Mouse (Mus musculus): ENCODE results near the gene Rad54l.

DNA sequence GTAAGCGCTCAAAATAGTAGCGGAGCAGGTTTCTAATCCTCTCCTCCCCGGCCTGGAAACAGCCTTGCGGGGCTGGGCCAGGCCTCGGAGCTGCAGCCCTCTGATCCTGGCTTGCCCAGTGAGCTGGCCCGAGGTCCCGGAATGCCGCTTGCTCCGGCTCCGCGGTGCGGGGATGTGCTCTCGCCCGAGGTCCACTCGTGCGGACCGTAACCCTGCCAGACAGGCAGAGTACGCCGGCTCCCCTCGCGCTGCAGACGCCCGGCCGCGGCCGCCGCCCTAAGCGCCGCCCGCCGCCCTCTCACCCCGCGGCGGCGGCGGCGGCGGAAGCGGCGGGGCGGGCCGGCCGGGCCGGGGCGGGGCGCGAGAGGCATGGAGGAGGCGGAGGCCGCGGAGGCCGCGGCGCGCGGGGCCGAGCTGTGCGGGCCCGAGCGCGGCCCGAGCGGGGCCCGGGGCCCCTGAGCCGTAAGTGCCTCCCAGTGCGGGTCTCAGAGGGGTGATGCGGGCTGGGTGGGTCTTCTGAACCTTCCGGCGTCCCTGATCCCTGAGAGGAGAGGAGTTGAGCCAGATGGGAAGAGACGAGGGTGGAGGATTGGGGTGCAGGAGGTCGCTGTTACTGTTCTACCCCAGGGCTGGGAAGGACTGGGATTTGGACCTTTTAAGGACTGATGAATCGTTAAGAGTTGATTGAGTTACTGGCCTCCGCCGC is 26.8 kb upstream of the Rad54l start:
- TF ChIP-seq POLR2A (IDR thresholded peaks at IDR 0.05; ENCODE audit: insufficient read depth, low read length) (no peak), CTCF (IDR thresholded peaks at IDR 0.05; ENCODE audit: low read depth, low read length) (no peak)
